ENCODE assay signal across 18 mouse cellular contexts in the genomic region with DNA sequence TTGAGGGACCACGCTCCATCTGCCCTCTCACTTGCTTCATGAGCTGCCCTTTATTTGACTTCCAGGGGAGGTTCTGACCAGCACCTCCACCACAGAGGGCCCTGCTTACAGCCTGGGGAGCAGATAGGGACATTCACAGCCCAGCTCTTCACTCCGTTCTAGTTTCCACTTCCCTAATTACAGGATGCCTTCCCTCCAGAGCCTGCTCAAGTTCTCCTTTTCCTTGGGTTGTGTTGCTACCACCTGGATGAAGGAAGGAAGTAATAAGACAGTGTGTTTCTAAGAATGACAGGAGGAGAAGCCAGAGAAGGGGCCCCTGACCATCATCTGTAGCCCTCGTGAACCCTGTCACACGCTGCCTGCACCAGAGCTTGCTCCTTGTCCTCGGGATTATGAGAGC.
A peak's percentile ranks its signal among the peaks of the same experiment; 100 is the strongest.
DNase-seq lines count a peak whose midpoint lies in the region; ATAC-seq and TF ChIP-seq lines count a peak whose summit lies in the region.
"Had no signal": no experiment of that assay in that cellular context is flagged by ENCODE, and none has a peak within 500 bp of the region (broad histone marks: within the 10 kb centered on the region; RNA-seq: fewer than 3 reads in every experiment).

No protein-coding gene starts in this region.

- H3K9me3 ChIP-seq in liver, embryonic 12.5 days (replicated peaks): no peaks in the 10 kb centered on the region
- no peaks in the 10 kb centered on the region for H3K9me3 ChIP-seq in liver, postnatal 0 days (ENCODE audit: low read length)
- no peaks in the 10 kb centered on the region for H3K9me3 ChIP-seq in embryonic facial prominence, embryonic 10.5 days
- H3K9me3 ChIP-seq in intestine, embryonic 16.5 days (ENCODE audit: control insufficient read depth, low read length): no peaks in the 10 kb centered on the region
- H3K9me3 ChIP-seq: heart, embryonic 15.5 days; hindbrain, embryonic 12.5 days; limb, embryonic 12.5 days had no signal

- no peak overlapping the region for H3K4me2 ChIP-seq in liver, embryonic 12.5 days
- no peak overlapping the region for H3K4me2 ChIP-seq in liver, postnatal 0 days (ENCODE audit: low read depth, low read length)
- H3K4me2 ChIP-seq in intestine, embryonic 16.5 days (ENCODE audit: low read depth, low read length): no peak overlapping the region
- H3K4me2 ChIP-seq: heart, embryonic 15.5 days; hindbrain, embryonic 12.5 days; limb, embryonic 12.5 days had no signal

- DNase-seq in kidney, adult 2 months: peak; percentile 4
- no peak for DNase-seq in kidney, postnatal 4 days
- no peak for DNase-seq in liver, postnatal 0 days
- no peak for DNase-seq in embryonic facial prominence, embryonic 10.5 days (ENCODE audit: low spot score)
- DNase-seq: adrenal gland, postnatal 25 days; cerebellum, postnatal 10 days; lung, adult 2 months; right cerebral cortex, postnatal 4 days; thymus, postnatal 36 days had no signal

- no peak overlapping the region for H3K9ac ChIP-seq in liver, embryonic 12.5 days
- no peak overlapping the region for H3K9ac ChIP-seq in liver, postnatal 0 days (replicated peaks)
- no peak overlapping the region for H3K9ac ChIP-seq in intestine, embryonic 16.5 days (ENCODE audit: low read depth, low read length)
- H3K9ac ChIP-seq: heart, embryonic 15.5 days; hindbrain, embryonic 12.5 days; limb, embryonic 12.5 days had no signal

- H3K27me3 ChIP-seq in kidney, adult 2 months (replicated peaks; ENCODE audit: control insufficient read depth, insufficient read depth, low read length): no peaks in the 10 kb centered on the region
- H3K27me3 ChIP-seq in liver, embryonic 12.5 days (replicated peaks): no peaks in the 10 kb centered on the region
- H3K27me3 ChIP-seq in liver, postnatal 0 days (ENCODE audit: insufficient read depth, low read length): no peaks in the 10 kb centered on the region
- no peaks in the 10 kb centered on the region for H3K27me3 ChIP-seq in embryonic facial prominence, embryonic 10.5 days (replicated peaks; ENCODE audit: low read depth, poor library complexity, severe bottlenecking)
- H3K27me3 ChIP-seq in intestine, embryonic 16.5 days (replicated peaks; ENCODE audit: control insufficient read depth, insufficient read depth, low read length): no peaks in the 10 kb centered on the region
- H3K27me3 ChIP-seq: heart, embryonic 15.5 days; hindbrain, embryonic 12.5 days; limb, embryonic 12.5 days had no signal

- ATAC-seq in liver, embryonic 12.5 days: peak; percentile 37; the same call in 1 of the 2 replicates
- ATAC-seq in liver, postnatal 0 days: no peak; the same call in 1 of the 2 replicates
- ATAC-seq in common myeloid progenitor, adult 5-6 weeks (replicated peaks; ENCODE audit: low read depth, poor library complexity, severe bottlenecking): peak; percentile 96
- peak; percentile 95 for ATAC-seq in megakaryocyte progenitor cell, adult 5-6 weeks (replicated peaks; ENCODE audit: poor library complexity)
- no peak for ATAC-seq in intestine, embryonic 16.5 days
- ATAC-seq: forebrain, embryonic 14.5 days; inflammation-experienced regulatory T-cells, adult 6 months had no signal

- H3K4me3 ChIP-seq in kidney, adult 2 months (ENCODE audit: insufficient read depth, low read depth, low read length): no peak overlapping the region
- no peak overlapping the region for H3K4me3 ChIP-seq in liver, embryonic 12.5 days
- H3K4me3 ChIP-seq in liver, postnatal 0 days (ENCODE audit: low read depth, low read length): no peak overlapping the region
- no peak overlapping the region for H3K4me3 ChIP-seq in embryonic facial prominence, embryonic 10.5 days
- no peak overlapping the region for H3K4me3 ChIP-seq in intestine, embryonic 16.5 days (ENCODE audit: low read length)
- H3K4me3 ChIP-seq: heart, embryonic 15.5 days; hindbrain, embryonic 12.5 days; limb, embryonic 12.5 days had no signal

- TF ChIP-seq POLR2A in kidney, adult 2 months (IDR thresholded peaks at IDR 0.05; ENCODE audit: low read depth, low read length): no peak

- H3K27ac ChIP-seq in kidney, adult 2 months (ENCODE audit: insufficient read depth, low read depth, low read length): no peak overlapping the region
- no peak overlapping the region for H3K27ac ChIP-seq in liver, embryonic 12.5 days
- H3K27ac ChIP-seq in liver, postnatal 0 days (ENCODE audit: low read depth): no peak overlapping the region
- no peak overlapping the region for H3K27ac ChIP-seq in embryonic facial prominence, embryonic 10.5 days (replicated peaks)
- H3K27ac ChIP-seq in intestine, embryonic 16.5 days (ENCODE audit: low read length): no peak overlapping the region
- H3K27ac ChIP-seq: heart, embryonic 15.5 days; hindbrain, embryonic 12.5 days; limb, embryonic 12.5 days had no signal

- no peaks in the 10 kb centered on the region for H3K36me3 ChIP-seq in kidney, adult 2 months (ENCODE audit: control insufficient read depth, insufficient read depth, low read length)
- H3K36me3 ChIP-seq in liver, embryonic 12.5 days: no peaks in the 10 kb centered on the region
- no peaks in the 10 kb centered on the region for H3K36me3 ChIP-seq in liver, postnatal 0 days (replicated peaks; ENCODE audit: insufficient read depth, low read length)
- H3K36me3 ChIP-seq in embryonic facial prominence, embryonic 10.5 days (replicated peaks): no peaks in the 10 kb centered on the region
- H3K36me3 ChIP-seq in intestine, embryonic 16.5 days (ENCODE audit: control insufficient read depth, insufficient read depth, low read length): no peaks in the 10 kb centered on the region
- H3K36me3 ChIP-seq: heart, embryonic 15.5 days; hindbrain, embryonic 12.5 days; limb, embryonic 12.5 days had no signal

- WGBS in kidney, adult 2 months: 72% methylated on average over 5 of the region's 5 CpGs
- WGBS in liver, embryonic 12.5 days (ENCODE audit: insufficient replicate concordance): 23% methylated on average over 5 of the region's 5 CpGs
- WGBS in liver, postnatal 0 days (ENCODE audit: insufficient replicate concordance): 36% methylated on average over 5 of the region's 5 CpGs
- WGBS in embryonic facial prominence, embryonic 10.5 days: 83% methylated on average over 5 of the region's 5 CpGs
- WGBS in intestine, embryonic 16.5 days: 76% methylated on average over 5 of the region's 5 CpGs

- TF ChIP-seq EP300 in liver, postnatal 0 days (IDR thresholded peaks at IDR 0.05; ENCODE audit: low read depth): no peak

- no peaks in the 10 kb centered on the region for H3K4me1 ChIP-seq in kidney, adult 2 months (ENCODE audit: control insufficient read depth, insufficient read depth, low read length)
- no peaks in the 10 kb centered on the region for H3K4me1 ChIP-seq in liver, embryonic 12.5 days
- H3K4me1 ChIP-seq in liver, postnatal 0 days (ENCODE audit: insufficient read depth): no peaks in the 10 kb centered on the region; the same call in 1 of the 2 replicates
- H3K4me1 ChIP-seq in embryonic facial prominence, embryonic 10.5 days: peaks cover 10% of the 10 kb centered on the region
- 0 out of 2 replicates have a peak, but pooled peaks cover 2% of the 10 kb centered on the region for H3K4me1 ChIP-seq in intestine, embryonic 16.5 days (ENCODE audit: control insufficient read depth, insufficient read depth, low read length)
- H3K4me1 ChIP-seq: heart, embryonic 15.5 days; hindbrain, embryonic 12.5 days; limb, embryonic 12.5 days had no signal

- TF ChIP-seq CTCF in kidney, adult 2 months (conservative IDR thresholded peaks at IDR 0.05; ENCODE audit: insufficient read depth, insufficient read length, low read depth, low read length): no peak
- TF ChIP-seq CTCF in liver, postnatal 0 days (IDR thresholded peaks at IDR 0.05; ENCODE audit: low read depth): no peak

Comparison
In these comparisons a context has a peak if more than half of its experiments do, and no peak if none do; other contexts are left out.
1. ATAC-seq: peak in liver, embryonic 12.5 days (single experiment), common myeloid progenitor, adult 5-6 weeks (single experiment) and megakaryocyte progenitor cell, adult 5-6 weeks (single experiment); none in liver, postnatal 0 days (single experiment) and intestine, embryonic 16.5 days (single experiment).